Mouse (Mus musculus) left cerebral cortex, postnatal 10 days (tissue): ENCODE results near the gene Lipo3. TPM values are rescaled to one million over a fixed set of nuclear protein-coding genes. Genes with fewer than 3 reads are reported as not detected.
"Not testable (repeated sequence)": the region's sequence is repeated elsewhere in the genome, so short reads cannot be mapped to it uniquely, and the experiment has no call there.

ENCODE experiments used
- DNase-seq, 2 experiments: peaks; one replicate each; pipeline ENCODE4 v3.0.0; 2021 to 2022; ENCODE audit warnings: low spot score in 2 of 2, mixed read lengths in 1 of 2; ENCODE audit errors: extremely low spot score in 1 of 2
- intact Hi-C: fragments of 180-260 bp; cut with DNase I; formaldehyde crosslinking; loops from one replicate; pipeline ENCODE4 v1.15.1; 2025
- microRNA-seq: library from miRNA; unstranded; fragments of <30 nt; microRNA quantifications from one replicate; pipeline ENCODE4 v1.2.0, GENCODE M21; 2022
- total RNA-seq, 2 experiments: library from RNA; stranded (reverse); gene quantifications; 2 replicates each; pipeline ENCODE4 v1.2.3; 2021

Gene Lipo3
- 1 to 10 TPM; 6.7 to 8.0 TPM for total RNA-seq

GRCm38 (mm10) chr19:33761287-33762086 lies at the start of gene Lipo3:
Gene Lipo3 (minus strand): TSS chr19:33761951.
- intact Hi-C loops, result not testable (repeated sequence)

DNA sequence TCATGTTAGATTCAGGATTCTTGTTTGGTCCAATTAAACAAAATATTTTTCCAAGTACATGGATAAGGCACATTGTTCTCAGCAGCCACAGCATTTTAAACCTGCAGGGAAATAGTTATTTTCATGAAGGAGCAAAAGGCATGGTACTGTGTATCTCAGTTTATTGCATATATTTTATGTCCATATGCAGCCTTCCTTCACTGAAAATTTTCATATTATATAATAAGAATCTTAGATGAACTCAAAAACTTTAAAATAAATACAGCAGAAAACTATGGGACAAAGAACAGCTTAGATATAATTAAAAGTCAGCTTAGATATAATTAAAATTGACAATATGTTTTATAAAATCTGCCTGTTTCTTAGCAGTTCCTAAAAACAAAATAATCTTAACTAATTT lies 25.6 kb upstream of the Lipo3 start, which contains the start of gene Lipo1:
Gene Lipo1 (minus strand): TSS at position 101 of the 400 bp plus-strand sequence.
- DNase-seq, intact Hi-C loops: not testable (repeated sequence)

More at GRCm38 (mm10) chr19:33761287-33762086, at the start of gene Lipo3:
- peak; percentile 1 to 64 for DNase-seq

GRCm38 (mm10) chr19:33786576-33787277 lies 25.0 kb upstream of the Lipo3 start:
- intact Hi-C loops, result no loop called here
- no peak for DNase-seq

- DNase-seq, intact Hi-C loops: not testable (repeated sequence)
Observed at GRCm38 (mm10) chr19:33751259-33751658, 10.5 kb downstream of the Lipo3 start, which contains the start of gene Lipo2. Gene Lipo2 (minus strand): TSS chr19:33751359.

DNA sequence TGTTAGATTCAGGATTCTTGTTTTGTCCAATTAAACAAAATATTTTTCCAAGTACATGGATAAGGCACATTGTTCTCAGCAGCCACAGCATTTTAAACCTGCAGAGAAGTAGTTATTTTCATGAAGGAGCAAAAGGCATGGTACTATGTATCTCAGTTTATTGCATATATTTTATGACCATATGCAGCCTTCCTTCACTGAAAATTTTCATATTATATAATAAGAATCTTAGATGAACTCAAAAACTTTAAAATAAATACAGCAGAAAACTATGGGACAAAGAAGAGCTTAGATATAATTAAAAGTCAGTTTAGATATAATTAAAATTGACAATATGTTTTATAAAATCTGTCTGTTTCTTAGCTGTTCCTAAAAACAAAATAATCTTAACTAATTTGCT lies 136.6 kb downstream of the Lipo3 start, which contains the start of gene Gm8978:
Gene Gm8978 (minus strand): TSS at position 101 of the 400 bp plus-strand sequence.
- intact Hi-C loops, DNase-seq: not testable (repeated sequence)

DNA sequence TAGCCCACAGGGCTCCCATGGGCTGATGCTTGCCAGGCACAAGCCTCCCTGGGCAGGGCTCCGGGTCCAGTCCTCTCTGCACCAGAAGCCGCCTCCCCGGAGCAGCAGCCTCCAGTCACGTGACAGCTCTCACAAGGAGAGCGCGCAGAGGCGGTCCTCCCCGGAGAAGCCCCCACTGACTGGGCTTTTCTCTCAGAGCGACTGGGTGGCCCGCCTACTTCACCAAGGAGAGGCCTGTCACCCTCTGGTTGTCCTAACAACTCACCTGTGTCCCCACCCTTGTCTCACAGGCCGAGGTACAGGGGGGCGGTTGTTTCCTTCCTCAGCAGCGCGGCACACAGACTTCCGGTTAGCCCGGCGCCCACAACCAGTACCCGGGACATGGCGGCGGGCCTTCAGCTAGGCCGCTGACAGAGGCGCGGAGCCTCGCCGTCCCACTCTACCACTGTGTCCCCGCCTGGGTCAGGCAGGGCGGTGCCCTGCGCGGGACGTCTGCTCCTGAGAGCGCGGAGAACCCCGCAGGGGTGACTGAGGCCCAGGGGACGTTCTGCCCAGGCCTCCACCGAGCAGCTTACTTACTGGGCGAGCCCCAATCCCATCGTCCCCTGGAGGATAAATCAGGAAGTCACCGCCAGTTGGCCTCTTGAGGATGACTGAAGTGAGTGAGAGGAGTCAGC lies 172.0 kb downstream of the Lipo3 start:
- intact Hi-C loops, result not testable (repeated sequence)
- DNase-seq, result peak; percentile 44 to 74

- intact Hi-C loops, DNase-seq: not testable (repeated sequence)
Observed at GRCm38 (mm10) chr19:33568551-33568950, 193.2 kb downstream of the Lipo3 start.

DNA sequence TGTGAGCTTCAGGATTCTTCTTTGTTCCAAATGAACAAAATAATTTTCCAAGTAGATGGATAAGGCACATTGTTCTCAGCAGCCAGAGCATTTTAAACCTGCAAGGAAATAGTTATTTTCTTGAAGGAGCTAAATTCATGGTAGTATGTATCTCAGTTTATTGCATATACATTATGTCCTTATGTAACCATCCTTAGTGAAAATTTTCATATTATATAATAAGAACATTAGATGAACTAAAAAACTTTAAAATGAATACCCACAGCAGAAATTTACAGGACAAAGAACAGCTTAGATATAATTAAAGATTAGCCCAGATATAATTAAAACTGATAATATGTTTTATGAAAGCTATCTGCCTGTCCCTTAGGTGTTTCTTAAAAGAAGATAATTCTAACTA lies 244.1 kb downstream of the Lipo3 start, which contains the start of gene Lipo4:
Gene Lipo4 (minus strand): TSS at position 101 of the 400 bp plus-strand sequence.
- DNase-seq, result no peak
- intact Hi-C loops, result no loop called here

Small RNA genes within 50 kb of the gene (microRNA-seq; reads per million reads assigned to microRNA genes)
- not detected for gene Gm27440

Other genes with a start within 250 kb of the Lipo3 start
- gene Lipo4, start 244.2 kb downstream of the Lipo3 start, total RNA-seq, result not detected
- not detected for gene Gm8978, start 136.7 kb downstream of the Lipo3 start, total RNA-seq
- under 1 TPM; 0.28 to 0.49 TPM for gene Lipo2, start 10.6 kb downstream of the Lipo3 start, total RNA-seq
- gene Lipo1, start 25.5 kb upstream of the Lipo3 start, total RNA-seq, result not detected
- gene Lipf, start 199.2 kb upstream of the Lipo3 start, total RNA-seq, result not detected
- gene Lipk, start 246.3 kb upstream of the Lipo3 start, total RNA-seq, result under 1 TPM in 1 of 2 experiments, not detected in 1; 0.15 TPM